Mouse (Mus musculus) adrenal gland, postnatal 25 days (tissue): ENCODE measurements around the gene Cyp4a29. TPM values are rescaled to one million over a fixed set of nuclear protein-coding genes. Genes with fewer than 3 reads are reported as not detected.
"Not testable (repeated sequence)": the region's sequence is repeated elsewhere in the genome, so short reads cannot be mapped to it uniquely, and the experiment has no call there.

ENCODE experiments used
- DNase-seq: peaks from one replicate; pipeline ENCODE4 v3.0.0; 2021; ENCODE audit warnings: mixed read lengths
- long read RNA-seq: library from polyadenylated mRNA; stranded (forward); transcript quantifications from one replicate; pipeline ENCODE4 v2.0.0, GENCODE M21; 2021
- total RNA-seq: library from RNA; stranded (reverse); gene quantifications from 2 replicates; pipeline ENCODE4 v1.2.3, GENCODE M21; 2021

Gene Cyp4a29
- total RNA-seq: not detected in 2 replicates
- long read RNA-seq: 0 reads

DNA sequence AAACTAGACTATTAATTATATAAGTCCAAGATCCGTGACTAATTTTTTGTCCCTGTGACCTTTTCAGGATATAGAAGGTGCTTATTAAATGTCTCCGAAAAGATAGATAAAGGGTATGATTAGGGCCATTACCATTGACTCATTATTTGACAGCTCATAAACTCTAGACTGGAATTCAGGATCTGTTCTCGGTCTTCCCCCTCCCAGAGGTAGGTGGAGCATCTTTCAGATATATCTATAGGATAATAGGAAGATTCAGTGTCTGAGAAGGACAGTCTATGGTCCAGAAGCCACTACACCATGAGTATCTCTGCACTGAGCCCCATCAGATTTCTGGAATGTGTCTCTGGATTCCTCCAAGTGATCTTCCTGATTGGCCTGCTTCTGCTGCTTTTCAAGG is at the start of gene Cyp4a29:
Gene Cyp4a29, plus strand, starts transcription at position 301 of the 400 bp plus-strand sequence.
- no peak for DNase-seq

DNA sequence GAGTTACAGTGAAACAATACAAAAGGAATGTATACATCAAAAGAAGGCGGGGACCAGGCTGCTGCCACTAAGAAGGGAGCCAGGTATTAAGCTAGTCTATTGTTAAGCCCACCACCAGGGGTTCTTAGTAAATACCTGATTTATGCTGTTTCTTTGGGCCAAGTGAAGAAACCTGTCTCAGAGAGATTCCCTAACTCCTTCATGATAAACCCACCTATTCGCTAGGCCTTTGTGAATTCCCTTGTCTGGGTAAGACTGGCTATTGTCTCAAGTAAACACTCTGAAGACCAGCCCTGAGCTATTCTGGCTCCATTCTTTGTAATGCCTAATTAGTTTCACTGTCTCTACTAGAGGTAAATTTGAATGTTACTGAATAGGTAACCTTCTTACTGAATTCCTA is 9.0 kb upstream of the Cyp4a29 start:
- DNase-seq: not testable (repeated sequence)

DNA sequence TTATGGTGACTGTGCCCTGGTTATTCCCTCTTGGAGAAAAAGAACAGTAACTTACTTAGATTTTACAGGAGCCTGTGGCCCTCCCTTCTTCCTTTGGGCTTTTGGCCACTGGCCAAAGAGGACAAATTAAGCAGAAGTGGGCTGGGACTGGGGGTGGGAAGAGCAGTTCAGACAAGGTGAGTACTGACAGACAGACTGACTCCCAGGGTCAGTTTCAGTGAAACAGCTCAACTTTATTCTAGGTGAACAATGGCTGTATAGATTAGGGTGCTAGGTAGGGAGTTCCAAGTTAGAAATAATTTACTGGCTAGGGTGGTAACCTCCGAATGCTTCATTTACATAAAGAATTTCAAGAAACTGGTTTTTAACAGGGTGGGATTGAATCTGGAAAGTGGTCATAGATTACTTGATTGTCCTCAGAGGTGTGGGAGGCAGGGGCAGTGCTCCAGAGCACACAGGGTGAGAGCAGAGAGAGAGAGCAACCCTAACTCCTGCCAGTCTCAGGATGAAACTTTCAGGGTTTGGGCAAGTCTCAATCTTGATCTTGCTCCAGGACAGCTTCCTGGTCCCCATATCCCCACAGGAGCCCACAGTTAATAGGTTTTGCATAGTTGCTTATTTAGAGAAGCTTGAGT is 5.3 kb upstream of the Cyp4a29 start:
- no peak for DNase-seq

DNA sequence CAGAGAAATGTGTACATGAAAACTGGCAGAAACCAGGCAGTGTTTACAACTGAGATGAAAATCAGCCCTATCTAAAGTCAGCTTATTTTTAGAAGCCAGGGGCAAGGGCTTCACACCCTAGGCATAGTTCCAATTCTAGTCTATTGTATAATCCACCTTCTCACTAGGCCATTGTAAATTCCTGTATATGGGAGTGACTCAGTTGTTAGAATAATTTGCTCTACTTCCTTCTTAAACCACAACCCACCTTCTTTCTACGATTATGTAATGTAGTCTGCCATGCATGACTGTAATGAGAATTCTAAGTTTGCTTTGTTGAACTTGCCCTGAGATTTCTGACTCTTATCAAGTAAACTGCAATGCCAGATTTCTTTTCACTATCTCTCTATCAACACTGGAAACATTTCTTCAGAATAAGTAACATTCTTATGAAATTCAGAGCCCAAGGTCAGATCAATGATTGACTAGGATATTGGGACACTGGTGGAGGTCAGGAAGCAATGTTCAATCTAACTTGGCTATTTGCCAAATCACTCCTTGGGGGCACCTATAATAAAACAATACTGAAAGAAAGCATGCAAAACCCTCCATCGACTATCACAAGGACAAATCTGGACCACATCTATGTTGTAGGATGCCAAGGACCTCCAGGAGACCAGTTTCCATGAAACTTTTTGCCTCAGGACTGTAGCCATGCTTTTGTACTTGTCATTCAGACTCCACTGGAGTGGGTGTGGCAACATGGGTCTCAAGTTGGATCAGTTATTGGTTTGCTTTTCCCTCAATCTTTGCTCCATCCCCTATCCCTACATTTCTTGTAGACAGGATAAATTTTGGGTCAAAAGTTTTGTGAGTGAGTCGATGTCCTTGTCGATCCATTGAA is 23.0 kb downstream of the Cyp4a29 start:
- DNase-seq: not testable (repeated sequence)

DNA sequence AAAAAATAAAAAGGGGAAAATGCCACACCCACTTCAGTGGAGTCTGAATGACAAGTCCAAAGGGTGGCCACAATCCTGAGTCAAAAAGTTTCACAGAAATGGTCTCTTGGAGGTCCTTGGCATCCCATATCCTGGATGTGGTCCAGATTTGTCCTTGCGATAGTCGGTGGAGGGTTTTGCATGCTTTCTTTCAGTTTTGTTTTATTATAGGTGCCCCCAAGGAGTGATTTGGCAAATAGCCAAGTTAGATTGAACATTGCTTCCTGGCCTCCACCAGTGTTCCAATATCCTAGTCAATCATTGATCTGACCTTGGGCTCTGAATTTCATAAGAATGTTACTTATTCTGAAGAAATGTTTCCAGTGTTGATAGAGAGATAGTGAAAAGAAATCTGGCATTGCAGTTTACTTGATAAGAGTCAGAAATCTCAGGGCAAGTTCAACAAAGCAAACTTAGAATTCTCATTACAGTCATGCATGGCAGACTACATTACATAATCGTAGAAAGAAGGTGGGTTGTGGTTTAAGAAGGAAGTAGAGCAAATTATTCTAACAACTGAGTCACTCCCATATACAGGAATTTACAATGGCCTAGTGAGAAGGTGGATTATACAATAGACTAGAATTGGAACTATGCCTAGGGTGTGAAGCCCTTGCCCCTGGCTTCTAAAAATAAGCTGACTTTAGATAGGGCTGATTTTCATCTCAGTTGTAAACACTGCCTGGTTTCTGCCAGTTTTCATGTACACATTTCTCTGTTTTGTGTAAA is 36.5 kb downstream of the Cyp4a29 start:
- DNase-seq: not testable (repeated sequence)

DNA sequence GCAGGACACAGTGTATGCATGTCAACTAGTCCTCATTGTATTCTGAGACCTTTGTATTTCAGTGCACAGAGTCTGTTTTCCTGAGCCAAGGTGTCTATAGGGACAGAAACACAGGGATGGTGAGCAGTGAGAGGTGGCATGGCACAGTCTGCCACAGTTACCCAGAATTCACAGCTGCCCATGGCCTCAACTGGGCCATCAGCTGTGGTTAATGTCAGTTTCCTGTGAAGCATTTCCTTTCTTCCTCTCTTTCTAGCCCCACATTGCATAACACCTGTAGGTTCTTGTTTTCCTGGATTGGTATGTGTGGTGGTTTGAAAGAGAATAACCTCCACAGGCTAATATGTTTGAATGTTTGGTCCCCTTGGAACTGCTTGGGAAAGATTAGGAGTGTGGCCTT is 38.5 kb downstream of the Cyp4a29 start:
- DNase-seq: no peak

DNA sequence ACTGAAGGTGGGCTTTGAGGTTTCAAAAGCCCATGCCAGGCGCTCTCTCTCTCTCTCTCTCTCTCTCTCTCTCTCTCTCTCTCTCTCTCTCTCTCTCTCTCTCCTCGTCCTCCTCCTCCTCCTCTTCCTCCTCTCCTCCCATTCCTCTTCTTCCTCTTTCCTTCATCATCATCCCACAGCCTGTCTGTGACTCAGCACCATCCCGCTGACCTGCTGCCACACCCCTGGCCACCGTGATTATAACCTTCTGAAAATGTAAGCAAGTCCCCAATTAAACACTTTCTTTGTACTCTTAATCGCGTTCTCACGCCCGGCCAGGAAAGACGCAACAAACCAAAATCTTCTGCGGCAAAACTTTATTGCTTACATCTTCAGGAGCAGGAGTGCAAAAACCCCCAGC is 38.9 kb downstream of the Cyp4a29 start:
- DNase-seq: not testable (repeated sequence)

DNA sequence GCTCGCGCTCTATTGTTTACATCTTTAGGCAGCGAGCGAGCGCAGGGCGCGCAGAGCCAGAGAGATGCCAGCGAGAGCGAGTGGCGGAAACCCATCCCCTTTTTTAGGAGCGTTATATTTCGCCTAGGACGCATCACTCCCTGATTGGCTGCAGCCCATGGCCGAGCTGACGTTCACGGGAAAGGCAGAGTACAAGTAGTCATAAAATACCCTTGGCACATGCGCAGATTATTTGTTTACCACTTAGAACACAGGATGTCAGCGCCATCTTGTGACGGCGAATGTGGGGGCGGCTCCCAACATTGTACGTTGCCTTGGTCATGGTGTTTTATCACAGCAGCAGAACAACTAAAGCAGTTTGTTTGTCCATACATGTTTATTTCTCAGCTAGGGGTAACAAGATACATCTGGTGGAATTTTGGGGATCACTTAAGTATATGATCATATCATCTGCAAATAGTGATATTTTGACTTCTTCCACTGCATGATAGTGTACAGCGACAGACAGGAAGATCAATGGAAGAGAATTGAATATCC is 39.4 kb downstream of the Cyp4a29 start:
- not testable (repeated sequence) for DNase-seq

DNA sequence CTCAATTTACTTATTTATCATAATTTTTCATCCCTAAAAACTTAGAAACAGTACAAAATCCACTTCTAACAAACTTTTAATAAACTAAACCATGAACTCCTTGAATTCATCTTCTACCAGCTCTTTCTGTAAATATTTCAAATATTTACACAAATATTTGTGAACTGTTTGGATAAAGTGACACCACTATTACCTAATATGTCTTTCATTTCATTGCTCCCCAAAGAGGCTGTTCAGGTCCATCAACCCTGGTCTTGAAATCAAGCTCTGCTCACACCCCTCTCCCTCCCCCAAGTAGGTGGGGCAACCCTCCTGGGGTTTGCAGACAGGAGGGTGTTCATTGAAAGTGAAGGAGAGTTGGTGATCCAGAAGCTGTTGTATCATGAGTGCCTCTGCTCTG is 56.9 kb downstream of the Cyp4a29 start, which contains the start of gene Cyp4a12a:
Gene Cyp4a12a, plus strand, starts transcription at position 301 of the 400 bp plus-strand sequence.
- not testable (repeated sequence) for DNase-seq

Other genes starting within 250 kb of the Cyp4a29 start
- 0.94 and 1.2 TPM in 2 replicates for gene Stil, start 241.9 kb upstream of the Cyp4a29 start, total RNA-seq
- gene Tal1, start 185.7 kb upstream of the Cyp4a29 start, total RNA-seq: 2.9 and 3.5 TPM in 2 replicates
- gene Pdzk1ip1, start 153.4 kb upstream of the Cyp4a29 start, total RNA-seq: 0.58 TPM in 1 of 2 replicates, not detected in the other
- gene Cyp4x1, start 107.8 kb upstream of the Cyp4a29 start, total RNA-seq: not detected in 2 replicates
- not detected in 2 replicates for gene Cyp4a12a, start 57.0 kb downstream of the Cyp4a29 start, total RNA-seq
- gene Cyp4a12b, start 169.5 kb downstream of the Cyp4a29 start, total RNA-seq: 0.38 TPM in 1 of 2 replicates, not detected in the other
- gene Cyp4a30b, start 210.5 kb downstream of the Cyp4a29 start, total RNA-seq: not detected in 2 replicates